In the genomic region with DNA sequence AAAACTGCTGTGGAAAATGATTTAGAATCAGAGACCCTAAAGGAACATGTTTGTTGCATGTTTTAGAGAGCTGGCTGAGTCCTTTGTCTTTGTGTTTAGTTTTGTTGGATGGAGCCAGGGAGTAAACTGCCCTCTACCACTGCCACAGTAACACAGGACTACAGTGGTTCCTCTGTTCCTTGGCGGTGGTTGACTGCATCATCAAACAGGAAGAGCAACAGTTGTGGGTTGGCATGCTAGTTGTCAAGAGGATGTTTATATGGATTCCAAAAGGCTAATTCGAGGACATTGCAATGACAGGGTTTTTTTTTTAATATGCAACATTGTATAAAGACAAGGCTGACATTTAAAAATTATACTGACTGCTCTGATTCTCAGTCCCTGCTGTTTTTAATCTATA, we compare ENCODE assay signal across 12 mouse cellular contexts. TPM values are rescaled to one million over a fixed set of nuclear protein-coding genes. Genes with fewer than 3 reads are reported as not detected.
DNase-seq lines count a peak whose midpoint lies in the region; ATAC-seq and TF ChIP-seq lines count a peak whose summit lies in the region.
"Had no signal": no experiment of that assay in that cellular context is flagged by ENCODE, and none has a peak within 500 bp of the region (broad histone marks: within the 10 kb centered on the region; RNA-seq: fewer than 3 reads in every experiment).

No protein-coding gene starts in this region.

- no peaks in the 10 kb centered on the region for H3K9me3 ChIP-seq in heart, embryonic 14.5 days (ENCODE audit: control insufficient read depth, low read length)
- H3K9me3 ChIP-seq in liver, embryonic 15.5 days (replicated peaks) = no peaks in the 10 kb centered on the region
- H3K9me3 ChIP-seq in stomach, postnatal 0 days (ENCODE audit: control insufficient read depth, low read length) = no peaks in the 10 kb centered on the region
- no peaks in the 10 kb centered on the region for H3K9me3 ChIP-seq in hindbrain, embryonic 16.5 days (ENCODE audit: control insufficient read depth, low read length)
- H3K9me3 ChIP-seq: stomach, embryonic 15.5 days had no signal

- H3K4me3 ChIP-seq in heart, embryonic 14.5 days (ENCODE audit: control insufficient read depth in 1 of 2, insufficient read depth in 1 of 2, low read depth in 1 of 2, low read length in 2 of 2) = no peak overlapping the region
- H3K4me3 ChIP-seq in liver, embryonic 15.5 days (replicated peaks) = no peak overlapping the region
- no peak overlapping the region for H3K4me3 ChIP-seq in stomach, postnatal 0 days (ENCODE audit: low read depth, low read length)
- H3K4me3 ChIP-seq in hindbrain, embryonic 16.5 days (ENCODE audit: low read length) = no peak overlapping the region
- H3K4me3 ChIP-seq: stomach, embryonic 15.5 days had no signal

- no peak overlapping the region for H3K4me2 ChIP-seq in heart, embryonic 14.5 days (ENCODE audit: low read length)
- no peak overlapping the region for H3K4me2 ChIP-seq in liver, embryonic 15.5 days
- no peak overlapping the region for H3K4me2 ChIP-seq in stomach, postnatal 0 days (replicated peaks; ENCODE audit: low read depth)
- no peak overlapping the region for H3K4me2 ChIP-seq in hindbrain, embryonic 16.5 days (ENCODE audit: low read length)
- H3K4me2 ChIP-seq: stomach, embryonic 15.5 days had no signal

- peak overlapping the region; percentile 83 to 84 for H3K27ac ChIP-seq in heart, embryonic 14.5 days (replicated peaks in 1 of 2; ENCODE audit: control insufficient read depth in 1 of 2, insufficient read depth in 1 of 2, low read depth in 2 of 2, low read length in 2 of 2)
- 0 out of 2 replicates have a peak overlapping the region, but pooled peaks have one; percentile 43 for H3K27ac ChIP-seq in liver, embryonic 15.5 days (replicated peaks)
- peak overlapping the region; percentile 70 for H3K27ac ChIP-seq in stomach, postnatal 0 days (replicated peaks)
- no peak overlapping the region for H3K27ac ChIP-seq in hindbrain, embryonic 16.5 days (ENCODE audit: low read depth, low read length)
- H3K27ac ChIP-seq: stomach, embryonic 15.5 days had no signal

- WGBS in heart, embryonic 14.5 days = 54% methylated on average over 2 of the region's 2 CpGs
- 9% methylated on average over 2 of the region's 2 CpGs for WGBS in liver, embryonic 15.5 days (ENCODE audit: insufficient replicate concordance)
- 41% methylated on average over 2 of the region's 2 CpGs for WGBS in stomach, postnatal 0 days
- WGBS in hindbrain, embryonic 16.5 days = 68% methylated on average over 2 of the region's 2 CpGs

- peaks cover 3% of the 10 kb centered on the region; the same call in 1 of the 2 replicates for H3K36me3 ChIP-seq in heart, embryonic 14.5 days (ENCODE audit: control insufficient read depth, insufficient read depth, low read length)
- peaks cover 3% of the 10 kb centered on the region; the same call in 1 of the 2 replicates for H3K36me3 ChIP-seq in liver, embryonic 15.5 days (replicated peaks)
- H3K36me3 ChIP-seq in stomach, postnatal 0 days (ENCODE audit: control insufficient read depth, insufficient read depth, low read length) = no peaks in the 10 kb centered on the region
- no peaks in the 10 kb centered on the region for H3K36me3 ChIP-seq in hindbrain, embryonic 16.5 days (ENCODE audit: control insufficient read depth, insufficient read depth, low read length)
- H3K36me3 ChIP-seq: stomach, embryonic 15.5 days had no signal

- no peak for TF ChIP-seq EP300 in stomach, postnatal 0 days (optimal IDR thresholded peaks at IDR 0.05)

- no peak for DNase-seq in heart, postnatal 14 days
- DNase-seq in thymus, postnatal 0 days (ENCODE audit: low spot score) = peak; percentile 26
- no peak for DNase-seq in thymus, postnatal 36 days
- DNase-seq in stomach, postnatal 0 days (ENCODE audit: low spot score) = no peak
- DNase-seq in retina, postnatal 1 day = no peak
- DNase-seq: cerebellum, adult 9-10 months; kidney, adult 9 months had no signal

- peak overlapping the region; percentile 45; the same call in 1 of the 2 replicates for H3K9ac ChIP-seq in heart, embryonic 14.5 days (ENCODE audit: low read length)
- no peak overlapping the region for H3K9ac ChIP-seq in liver, embryonic 15.5 days
- no peak overlapping the region for H3K9ac ChIP-seq in stomach, postnatal 0 days (ENCODE audit: low read length)
- no peak overlapping the region for H3K9ac ChIP-seq in hindbrain, embryonic 16.5 days (ENCODE audit: low read depth, low read length)
- H3K9ac ChIP-seq: stomach, embryonic 15.5 days had no signal

- ATAC-seq in heart, embryonic 14.5 days (ENCODE audit: insufficient number of reproducible peaks, insufficient read depth, low FRiP score, low read depth) = no peak
- no peak for ATAC-seq in liver, embryonic 15.5 days (ENCODE audit: insufficient read depth)
- no peak for ATAC-seq in stomach, postnatal 0 days (ENCODE audit: low FRiP score, low TSS enrichment)
- no peak for ATAC-seq in hindbrain, embryonic 16.5 days
- ATAC-seq: forebrain, embryonic 16.5 days had no signal

- TF ChIP-seq CTCF in stomach, postnatal 0 days (IDR thresholded peaks at IDR 0.05; ENCODE audit: low read depth) = no peak

- peaks cover 10 to 38% of the 10 kb centered on the region in 2 experiments for H3K4me1 ChIP-seq in heart, embryonic 14.5 days (ENCODE audit: control insufficient read depth in 2 of 2, insufficient read depth in 2 of 2, low read length in 2 of 2)
- H3K4me1 ChIP-seq in liver, embryonic 15.5 days (replicated peaks) = peaks cover 80% of the 10 kb centered on the region
- H3K4me1 ChIP-seq in stomach, postnatal 0 days (replicated peaks; ENCODE audit: control insufficient read depth, insufficient read depth) = peaks cover 6% of the 10 kb centered on the region; the same call in 1 of the 2 replicates
- no peaks in the 10 kb centered on the region; the same call in 1 of the 2 replicates for H3K4me1 ChIP-seq in hindbrain, embryonic 16.5 days (ENCODE audit: control insufficient read depth, insufficient read depth, low read depth, low read length)

- H3K27me3 ChIP-seq in heart, embryonic 14.5 days (ENCODE audit: control insufficient read depth, insufficient read depth, low read length) = no peaks in the 10 kb centered on the region
- no peaks in the 10 kb centered on the region for H3K27me3 ChIP-seq in liver, embryonic 15.5 days
- H3K27me3 ChIP-seq in stomach, postnatal 0 days (ENCODE audit: control insufficient read depth, insufficient read depth, low read length) = no peaks in the 10 kb centered on the region
- no peaks in the 10 kb centered on the region for H3K27me3 ChIP-seq in hindbrain, embryonic 16.5 days (replicated peaks; ENCODE audit: control insufficient read depth, insufficient read depth, low read length)
- H3K27me3 ChIP-seq: stomach, embryonic 15.5 days had no signal

- intact Hi-C loops in heart, postnatal 14 days (cut with DNase I) = loop anchor here (5.0 kb wide), 1 partner anchor 37 kb away; no protein-coding TSS in a partner anchor

RNA-seq across cellular contexts. Expression of a gene that starts 47.6 kb away (rescaled TPM):
- polyA plus RNA-seq in heart, embryonic 14.5 days (2014; fragmentation: Nextera tagmentation; extraction: Ambion mirVana) = 49.2 and 56.2 TPM in 2 replicates
- 10 to 100 TPM; 62.2 to 66.8 TPM for total RNA-seq in heart, postnatal 14 days (2021)
- polyA plus RNA-seq in thymus, postnatal 0 days (2015; fragmentation: Nextera tagmentation; extraction: Ambion mirVana) = 13.8 and 17.2 TPM in 2 replicates
- 35.7 and 37.5 TPM in 2 replicates for polyA plus RNA-seq in liver, embryonic 15.5 days (2015; fragmentation: Nextera tagmentation; extraction: Ambion mirVana)
- 32.7 and 34.6 TPM in 2 replicates for polyA plus RNA-seq in stomach, postnatal 0 days (2015; fragmentation: Nextera tagmentation; extraction: Ambion mirVana)
- 41.6 and 45.8 TPM in 2 replicates for polyA plus RNA-seq in hindbrain, embryonic 16.5 days (2015; fragmentation: Nextera tagmentation; extraction: Ambion mirVana)
